Mouse (Mus musculus): ENCODE measurements around the gene Ifit1.

- TF ChIP-seq CTCF (IDR thresholded peaks at IDR 0.05; ENCODE audit: insufficient read depth, low read depth, low read length) (no peak), POLR2A (IDR thresholded peaks at IDR 0.05; ENCODE audit: insufficient read depth, low read depth, low read length) (no peak)
Observed at GRCm38 (mm10) chr19:34624663-34625062, 16.0 kb upstream of the Ifit1 start.

Data from olfactory bulb, adult 2 months (tissue).